Mouse (Mus musculus): ENCODE measurements around the gene Grm7. TPM values are rescaled to one million over a fixed set of nuclear protein-coding genes. Genes with fewer than 3 reads are reported as not detected.

Gene Grm7
- polyA plus RNA-seq, 1 experiment from 2014 or later, result 0.40 TPM

GRCm38 (mm10) chr6:111369013-111369412 lies 723.6 kb downstream of the Grm7 start:
- peaks cover 15% of the 10 kb centered on the region for H3K4me1 ChIP-seq
- WGBS, result 80% methylated on average over 2 of the region's 2 CpGs

GRCm38 (mm10) chr6:111371581-111372349 lies 726.4 kb downstream of the Grm7 start:
- Histone ChIP-seq H3K36me3 (no peaks in the 10 kb centered on the region), H3K9ac (no peak overlapping the region), H3K4me3 (no peak overlapping the region), H3K4me2 (no peak overlapping the region), H3K4me1 (peaks cover 15% of the 10 kb centered on the region), H3K27me3 (replicated peaks) (no peaks in the 10 kb centered on the region), H3K27ac (replicated peaks) (no peak overlapping the region), H3K9me3 (no peaks in the 10 kb centered on the region)
- no peak for ATAC-seq (ENCODE audit: extremely low read depth, insufficient number of reproducible peaks, low FRiP score, low TSS enrichment)
- WGBS, result 36% methylated on average over 4 of the region's 4 CpGs

More at GRCm38 (mm10) chr6:111369013-111369412, 723.6 kb downstream of the Grm7 start:
- no peak overlapping the region for H3K9ac ChIP-seq
- no peaks in the 10 kb centered on the region for H3K36me3 ChIP-seq
- no peak overlapping the region for H3K4me2 ChIP-seq
- H3K4me3 ChIP-seq, result no peak overlapping the region
- ATAC-seq (ENCODE audit: extremely low read depth, insufficient number of reproducible peaks, low FRiP score, low TSS enrichment), result no peak
- H3K27me3 ChIP-seq (replicated peaks), result no peaks in the 10 kb centered on the region
- H3K9me3 ChIP-seq, result no peaks in the 10 kb centered on the region
- H3K27ac ChIP-seq (replicated peaks), result no peak overlapping the region

- peaks cover 15% of the 10 kb centered on the region for H3K4me1 ChIP-seq
- ATAC-seq (ENCODE audit: extremely low read depth, insufficient number of reproducible peaks, low FRiP score, low TSS enrichment), result no peak
Observed at GRCm38 (mm10) chr6:111372626-111373380, 727.4 kb downstream of the Grm7 start.

GRCm38 (mm10) chr6:111380710-111381109 lies 735.3 kb downstream of the Grm7 start:
- Histone ChIP-seq H3K27me3 (replicated peaks) (no peaks in the 10 kb centered on the region), H3K27ac (replicated peaks) (no peak overlapping the region), H3K9ac (no peak overlapping the region), H3K4me3 (no peak overlapping the region), H3K4me2 (no peak overlapping the region), H3K9me3 (no peaks in the 10 kb centered on the region), H3K4me1 (no peaks in the 10 kb centered on the region), H3K36me3 (no peaks in the 10 kb centered on the region)
- no peak for ATAC-seq (ENCODE audit: extremely low read depth, insufficient number of reproducible peaks, low FRiP score, low TSS enrichment)
- WGBS, result 65% methylated on average over 2 of the region's 2 CpGs

More at GRCm38 (mm10) chr6:111372626-111373380, 727.4 kb downstream of the Grm7 start:
- Histone ChIP-seq H3K4me3 (no peak overlapping the region), H3K9me3 (no peaks in the 10 kb centered on the region), H3K9ac (no peak overlapping the region), H3K27me3 (replicated peaks) (no peaks in the 10 kb centered on the region), H3K4me2 (peak overlapping the region; percentile 18), H3K27ac (replicated peaks) (no peak overlapping the region), H3K36me3 (no peaks in the 10 kb centered on the region)
- WGBS, result 30% methylated on average over 11 of the region's 11 CpGs

- Histone ChIP-seq H3K4me2 (no peak overlapping the region), H3K4me3 (no peak overlapping the region), H3K27me3 (replicated peaks) (no peaks in the 10 kb centered on the region), H3K36me3 (no peaks in the 10 kb centered on the region), H3K9me3 (no peaks in the 10 kb centered on the region), H3K9ac (no peak overlapping the region), H3K4me1 (no peaks in the 10 kb centered on the region), H3K27ac (replicated peaks) (no peak overlapping the region)
- 76% methylated on average over 8 of the region's 8 CpGs for WGBS
- ATAC-seq (ENCODE audit: extremely low read depth, insufficient number of reproducible peaks, low FRiP score, low TSS enrichment), result no peak
Observed at GRCm38 (mm10) chr6:111408750-111409149, 763.4 kb downstream of the Grm7 start.

- no peak overlapping the region for H3K4me3 ChIP-seq
- no peaks in the 10 kb centered on the region for H3K36me3 ChIP-seq
- H3K9me3 ChIP-seq, result no peaks in the 10 kb centered on the region
- H3K27me3 ChIP-seq (replicated peaks), result no peaks in the 10 kb centered on the region
- no peak overlapping the region for H3K4me2 ChIP-seq
- 85% methylated on average over 1 of the region's 1 CpGs for WGBS
- no peaks in the 10 kb centered on the region for H3K4me1 ChIP-seq
- no peak overlapping the region for H3K9ac ChIP-seq
- ATAC-seq (ENCODE audit: extremely low read depth, insufficient number of reproducible peaks, low FRiP score, low TSS enrichment), result no peak
- H3K27ac ChIP-seq (replicated peaks), result no peak overlapping the region
Observed at GRCm38 (mm10) chr6:111424737-111425136, 779.4 kb downstream of the Grm7 start.

- no peak overlapping the region for H3K4me2 ChIP-seq
- no peak overlapping the region for H3K4me3 ChIP-seq
- H3K27me3 ChIP-seq (replicated peaks), result no peaks in the 10 kb centered on the region
- no peak overlapping the region for H3K27ac ChIP-seq (replicated peaks)
- 67% methylated on average over 2 of the region's 2 CpGs for WGBS
- H3K4me1 ChIP-seq, result peaks cover 6% of the 10 kb centered on the region; the same call in 1 of the 2 replicates
- no peaks in the 10 kb centered on the region for H3K9me3 ChIP-seq
- no peak for ATAC-seq (ENCODE audit: extremely low read depth, insufficient number of reproducible peaks, low FRiP score, low TSS enrichment)
- H3K36me3 ChIP-seq, result no peaks in the 10 kb centered on the region
- no peak overlapping the region for H3K9ac ChIP-seq
Observed at GRCm38 (mm10) chr6:111446228-111446627, 800.8 kb downstream of the Grm7 start.

GRCm38 (mm10) chr6:111447851-111448250 lies 802.5 kb downstream of the Grm7 start:
- peaks cover 6% of the 10 kb centered on the region; the same call in 1 of the 2 replicates for H3K4me1 ChIP-seq
- H3K27me3 ChIP-seq (replicated peaks), result no peaks in the 10 kb centered on the region
- no peak overlapping the region for H3K27ac ChIP-seq (replicated peaks)
- ATAC-seq (ENCODE audit: extremely low read depth, insufficient number of reproducible peaks, low FRiP score, low TSS enrichment), result no peak
- H3K9ac ChIP-seq, result no peak overlapping the region
- no peaks in the 10 kb centered on the region for H3K36me3 ChIP-seq
- H3K4me2 ChIP-seq, result no peak overlapping the region
- no peaks in the 10 kb centered on the region for H3K9me3 ChIP-seq
- no peak overlapping the region for H3K4me3 ChIP-seq

- WGBS, result 41% methylated on average over 3 of the region's 3 CpGs
Observed at GRCm38 (mm10) chr6:111449054-111449783, 803.8 kb downstream of the Grm7 start.

GRCm38 (mm10) chr6:111481866-111482265 lies 836.5 kb downstream of the Grm7 start:
- Histone ChIP-seq H3K4me3 (no peak overlapping the region), H3K27me3 (replicated peaks) (no peaks in the 10 kb centered on the region), H3K9me3 (no peaks in the 10 kb centered on the region), H3K9ac (no peak overlapping the region), H3K4me1 (no peaks in the 10 kb centered on the region), H3K36me3 (no peaks in the 10 kb centered on the region), H3K27ac (replicated peaks) (no peak overlapping the region), H3K4me2 (no peak overlapping the region)
- WGBS, result 43% methylated on average over 1 of the region's 1 CpGs
- ATAC-seq (ENCODE audit: extremely low read depth, insufficient number of reproducible peaks, low FRiP score, low TSS enrichment), result no peak

More at GRCm38 (mm10) chr6:111449054-111449783, 803.8 kb downstream of the Grm7 start:
- no peak overlapping the region for H3K27ac ChIP-seq (replicated peaks)
- peaks cover 6% of the 10 kb centered on the region; the same call in 1 of the 2 replicates for H3K4me1 ChIP-seq
- H3K4me3 ChIP-seq, result no peak overlapping the region
- H3K27me3 ChIP-seq (replicated peaks), result no peaks in the 10 kb centered on the region
- H3K36me3 ChIP-seq, result no peaks in the 10 kb centered on the region
- H3K9me3 ChIP-seq, result no peaks in the 10 kb centered on the region
- ATAC-seq (ENCODE audit: extremely low read depth, insufficient number of reproducible peaks, low FRiP score, low TSS enrichment), result no peak
- no peak overlapping the region for H3K9ac ChIP-seq
- no peak overlapping the region for H3K4me2 ChIP-seq

- no peaks in the 10 kb centered on the region for H3K36me3 ChIP-seq
- no peaks in the 10 kb centered on the region for H3K27me3 ChIP-seq (replicated peaks)
- H3K4me2 ChIP-seq, result no peak overlapping the region
- H3K9me3 ChIP-seq, result no peaks in the 10 kb centered on the region
- no peak overlapping the region for H3K27ac ChIP-seq (replicated peaks)
- no peak overlapping the region for H3K4me3 ChIP-seq
- H3K4me1 ChIP-seq, result no peaks in the 10 kb centered on the region
- ATAC-seq (ENCODE audit: extremely low read depth, insufficient number of reproducible peaks, low FRiP score, low TSS enrichment), result no peak
- H3K9ac ChIP-seq, result no peak overlapping the region
Observed at GRCm38 (mm10) chr6:111486081-111486480, 840.7 kb downstream of the Grm7 start.
